Mouse (Mus musculus): ENCODE measurements at regions not wholly inside any gene's neighbourhood (a gene's known extent, or its start where the extent isn't known, plus 50 kb on each side); places are given as distances from the start of the nearest gene placed in this dataset.
"Not testable (repeated sequence)": the region's sequence is repeated elsewhere in the genome, so short reads cannot be mapped to it uniquely, and the experiment has no call there.

DNA sequence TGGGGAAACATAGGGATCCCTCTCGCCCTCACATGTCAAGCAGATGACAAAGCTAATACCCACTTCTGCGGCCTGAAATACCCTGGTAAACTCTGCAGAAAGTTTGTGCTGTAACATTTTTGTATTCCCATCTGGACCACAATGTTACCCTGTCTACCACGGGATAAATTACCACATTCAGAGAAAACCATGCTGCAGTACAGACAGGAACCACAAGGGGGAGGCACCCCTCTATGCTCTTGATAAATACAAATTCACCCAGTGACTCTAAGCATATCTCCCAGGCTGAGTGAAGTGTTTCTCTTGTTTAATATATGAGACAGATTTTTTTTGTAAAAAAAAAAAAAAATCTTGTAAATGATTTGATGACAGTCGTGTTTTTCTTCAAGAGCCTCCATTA lies 512.7 kb downstream of the Dad1 start:
- ATAC-seq (replicated peaks; ENCODE audit: poor library complexity, severe bottlenecking) = peak; percentile 66

DNA sequence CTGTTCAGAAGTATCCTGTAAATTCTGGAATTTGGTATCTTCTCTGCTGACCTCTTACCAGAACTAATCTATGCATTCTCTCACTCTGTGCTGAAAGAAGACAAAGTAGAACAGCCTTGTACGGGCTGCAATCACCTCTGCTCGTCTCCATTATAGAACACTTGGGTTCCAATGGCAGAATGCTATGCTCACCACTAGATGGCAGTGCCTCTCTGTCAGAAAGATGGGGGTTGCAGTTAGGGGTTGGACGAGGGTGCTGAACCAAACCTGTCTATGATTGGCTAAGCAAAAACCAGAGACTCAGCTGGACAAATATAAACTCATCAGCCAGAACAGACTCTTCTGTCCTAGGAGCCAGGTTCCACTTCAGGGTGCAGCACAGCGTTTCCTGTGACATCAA lies 515.9 kb downstream of the Dad1 start:
- ATAC-seq (replicated peaks; ENCODE audit: poor library complexity, severe bottlenecking) = peak; percentile 84

DNA sequence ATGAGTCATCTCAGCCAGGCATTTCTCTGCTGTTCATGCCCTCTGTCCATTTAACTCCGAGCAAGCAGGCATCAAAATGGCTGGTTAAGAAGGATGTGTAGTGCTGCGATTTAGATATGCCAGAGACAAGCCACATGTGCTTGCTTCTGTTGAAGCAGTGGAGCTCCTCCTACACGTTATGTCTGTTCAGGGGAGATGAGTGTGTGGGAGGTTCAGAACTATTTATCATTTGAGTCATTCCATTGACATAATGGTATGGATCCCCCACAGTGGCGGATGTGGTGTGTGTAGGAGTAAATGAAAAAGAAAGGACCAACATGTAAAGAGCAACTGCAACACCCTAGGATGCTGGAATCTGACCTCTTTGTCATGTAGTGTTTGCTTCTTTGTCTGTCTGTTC lies 517.6 kb downstream of the Dad1 start:
- not testable (repeated sequence) for ATAC-seq (replicated peaks; ENCODE audit: poor library complexity, severe bottlenecking)

DNA sequence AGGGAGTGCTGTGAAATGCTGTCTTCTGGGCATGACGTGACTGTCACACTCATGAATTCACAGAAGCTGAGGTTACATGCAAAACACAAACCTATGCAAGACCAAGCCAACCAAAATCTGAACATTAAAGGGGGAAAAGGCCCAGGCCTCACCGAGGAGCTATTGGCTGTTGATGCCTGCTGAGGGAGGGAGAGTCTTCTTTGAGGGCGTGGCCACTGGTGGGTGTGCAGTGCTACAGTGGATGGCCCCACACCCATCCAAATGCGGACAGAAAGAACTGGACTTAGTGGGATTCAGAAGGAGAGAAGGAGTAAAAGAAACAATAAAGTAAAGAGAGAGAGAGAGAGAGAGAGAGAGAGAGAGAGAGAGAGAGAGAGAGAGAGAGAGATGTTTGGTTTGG lies 522.3 kb downstream of the Dad1 start:
- not testable (repeated sequence) for ATAC-seq (replicated peaks; ENCODE audit: poor library complexity, severe bottlenecking)

DNA sequence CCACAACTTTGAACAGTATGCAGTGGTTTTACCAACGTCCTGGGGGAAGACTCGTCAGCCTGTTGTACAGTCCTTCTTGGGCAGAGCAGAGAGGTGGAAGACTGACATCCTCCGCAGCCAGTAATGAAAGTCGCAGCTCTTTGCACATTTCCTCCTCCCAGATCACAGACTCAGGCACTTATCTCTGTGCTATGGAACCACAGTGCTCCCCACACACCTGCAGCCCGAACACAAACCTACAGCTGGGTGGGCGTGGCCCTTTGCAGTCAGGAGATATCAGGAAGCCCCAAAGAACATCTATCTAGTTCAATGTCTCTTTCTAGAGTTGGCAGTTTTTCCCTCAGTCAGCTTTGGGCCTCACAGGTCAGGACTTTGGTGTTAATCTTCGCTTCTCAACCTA lies 524.0 kb downstream of the Dad1 start:
- ATAC-seq (replicated peaks; ENCODE audit: poor library complexity, severe bottlenecking) = not testable (repeated sequence)

DNA sequence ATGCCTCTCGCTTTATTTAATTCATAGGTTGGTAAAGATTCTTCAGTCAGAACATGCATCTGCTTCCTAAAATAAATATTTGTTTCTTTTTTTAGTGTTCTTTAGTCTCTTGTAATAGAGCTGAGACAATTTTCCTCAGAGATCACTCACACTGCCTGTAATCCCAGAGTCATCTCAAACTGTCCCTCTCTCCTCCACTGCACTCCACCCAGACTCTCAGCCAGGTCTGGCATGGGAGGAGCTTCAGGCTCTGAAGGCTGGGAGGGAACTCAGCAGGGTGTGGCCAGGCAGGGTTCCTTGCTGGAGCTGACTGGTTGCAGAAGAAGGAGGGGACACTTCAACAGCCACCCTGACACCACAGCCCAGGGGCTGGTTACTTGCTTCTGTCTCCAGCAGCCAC lies 524.8 kb downstream of the Dad1 start:
- not testable (repeated sequence) for ATAC-seq (replicated peaks; ENCODE audit: poor library complexity, severe bottlenecking)

DNA sequence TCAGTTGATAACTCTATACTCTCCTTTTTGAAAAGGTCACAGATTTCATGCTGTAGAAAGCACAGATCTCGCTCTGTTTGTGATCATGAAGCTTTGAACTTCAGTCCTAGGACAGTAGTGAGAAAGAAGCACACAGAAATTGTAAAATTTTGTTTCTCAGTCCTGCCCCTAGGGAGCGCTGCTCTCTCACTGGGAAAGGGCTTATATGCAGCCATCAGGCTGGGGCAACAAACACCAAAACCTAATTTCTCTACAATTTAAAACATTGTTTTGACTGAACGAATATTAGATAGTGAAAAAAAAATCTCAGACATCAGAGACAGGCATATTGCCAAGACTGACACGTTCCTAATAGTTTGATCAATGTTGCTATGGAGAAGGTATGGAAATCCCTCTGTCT lies 527.0 kb downstream of the Dad1 start:
- ATAC-seq (replicated peaks; ENCODE audit: poor library complexity, severe bottlenecking) = peak; percentile 58; the same call in 1 of the 2 replicates

DNA sequence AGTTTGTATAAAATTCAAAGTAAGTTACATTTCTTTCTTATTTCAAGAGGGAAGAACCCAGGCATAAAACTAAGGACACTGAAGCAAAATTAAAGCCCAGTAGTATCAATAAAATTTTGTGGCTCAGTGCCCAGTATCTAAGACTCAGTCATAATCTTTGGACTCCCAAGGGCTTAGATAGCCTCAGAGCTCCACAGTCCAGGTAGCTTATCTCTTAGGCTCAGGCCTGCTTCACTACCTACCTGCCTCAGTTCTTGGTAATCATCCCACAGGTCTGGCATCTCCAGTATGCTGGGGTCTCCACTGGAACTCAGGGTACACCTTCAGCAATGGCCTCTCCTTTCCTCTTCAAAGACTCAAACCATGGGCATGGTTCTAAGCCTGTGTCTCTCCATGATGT lies 530.3 kb downstream of the Dad1 start:
- ATAC-seq (replicated peaks; ENCODE audit: poor library complexity, severe bottlenecking) = not testable (repeated sequence)

DNA sequence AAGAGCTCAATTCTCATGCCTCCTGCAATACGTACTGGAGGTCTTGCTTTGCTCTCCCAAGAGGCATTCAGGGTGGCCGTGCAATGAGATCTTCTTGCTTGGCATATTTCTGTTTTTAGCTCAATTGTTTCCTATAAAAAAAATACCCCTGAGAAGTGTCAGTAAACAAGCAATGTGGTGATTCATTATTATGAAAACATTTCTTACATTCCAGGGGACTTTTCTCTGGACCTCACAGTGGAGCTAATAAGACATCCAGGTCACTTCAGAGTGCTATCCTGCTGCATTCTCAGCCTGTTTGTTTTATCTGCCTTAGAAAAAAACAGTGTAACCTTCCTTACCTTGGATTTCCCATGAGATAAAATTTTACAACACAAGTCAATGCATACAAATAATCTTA lies 532.0 kb downstream of the Dad1 start:
- not testable (repeated sequence) for ATAC-seq (replicated peaks; ENCODE audit: poor library complexity, severe bottlenecking)

DNA sequence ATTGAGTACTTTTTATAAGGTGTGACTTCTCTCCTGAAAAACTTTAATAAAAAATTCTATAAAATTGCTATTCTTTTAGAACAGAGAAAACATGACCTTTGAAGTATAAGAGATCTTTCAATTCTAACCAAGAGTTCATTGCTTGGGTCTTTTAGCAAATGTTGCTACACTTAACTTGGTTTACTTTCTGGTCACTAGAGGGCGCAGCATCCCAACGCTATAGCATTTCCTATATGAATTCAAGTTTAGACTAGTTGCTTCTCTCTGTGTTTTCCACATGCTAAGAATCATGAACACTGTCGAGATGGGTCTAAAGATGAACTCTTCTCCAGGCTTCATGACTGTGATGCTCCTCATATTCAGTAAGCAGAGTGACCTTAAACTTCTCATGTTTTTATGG lies 544.3 kb downstream of the Dad1 start:
- ATAC-seq (replicated peaks; ENCODE audit: poor library complexity, severe bottlenecking) = peak; percentile 73

DNA sequence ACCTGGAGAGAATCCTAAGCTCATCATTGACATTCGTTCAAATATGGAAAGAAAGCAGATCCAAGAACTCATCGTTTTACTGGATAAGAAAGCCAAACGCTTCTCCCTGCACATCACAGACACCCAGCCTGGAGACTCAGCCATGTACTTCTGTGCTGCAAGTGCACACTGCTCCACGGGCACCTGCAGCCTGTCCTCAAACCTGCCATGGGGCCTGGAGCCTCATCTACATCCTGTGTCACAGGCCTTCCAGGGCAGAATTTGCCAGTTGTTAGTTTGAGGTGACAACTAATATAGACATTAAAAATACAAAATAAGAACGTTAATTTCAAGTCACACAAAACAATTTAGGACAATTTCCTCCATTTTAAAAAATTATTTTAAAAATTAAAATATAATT lies 549.6 kb downstream of the Dad1 start:
- ATAC-seq (replicated peaks; ENCODE audit: poor library complexity, severe bottlenecking) = not testable (repeated sequence)

DNA sequence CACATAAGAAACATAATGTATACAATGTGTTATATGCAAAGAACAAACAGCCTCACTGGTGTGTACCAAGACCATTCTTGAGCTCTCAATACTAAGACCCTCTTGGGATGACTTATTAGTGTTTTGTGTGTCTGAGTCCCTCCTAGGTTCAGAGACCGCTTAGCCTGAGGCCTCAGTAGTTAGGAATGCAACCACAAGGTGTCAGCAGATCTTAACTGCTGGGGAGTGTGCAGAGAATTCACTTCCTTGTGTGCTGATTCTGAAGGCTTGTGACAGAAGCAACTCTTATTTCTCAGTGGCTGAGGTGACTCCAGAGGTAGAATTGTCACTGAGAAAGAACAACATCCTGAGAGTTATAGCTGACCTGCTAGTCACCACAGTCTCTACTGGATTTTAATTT lies 550.3 kb downstream of the Dad1 start:
- ATAC-seq (replicated peaks; ENCODE audit: poor library complexity, severe bottlenecking) = peak; percentile 25; the same call in 1 of the 2 replicates

DNA sequence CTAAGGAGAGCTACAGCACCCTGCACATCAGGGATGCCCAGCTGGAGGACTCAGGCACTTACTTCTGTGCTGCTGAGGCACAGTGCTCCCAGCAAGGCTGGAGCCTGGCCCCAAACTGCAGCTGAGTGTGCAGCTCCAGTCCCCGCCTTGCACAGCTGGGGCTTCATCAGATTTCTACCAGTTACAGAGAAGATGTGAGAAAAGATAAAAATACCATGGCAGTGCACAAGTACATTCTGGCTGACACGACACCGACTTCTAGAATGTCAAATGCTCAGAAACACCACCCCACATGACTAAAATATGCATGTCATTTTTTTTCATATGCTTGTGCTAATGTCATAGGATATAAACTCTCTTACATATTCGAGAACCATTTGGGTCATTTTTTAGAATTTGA lies 569.8 kb downstream of the Dad1 start:
- not testable (repeated sequence) for ATAC-seq (replicated peaks; ENCODE audit: poor library complexity, severe bottlenecking)

DNA sequence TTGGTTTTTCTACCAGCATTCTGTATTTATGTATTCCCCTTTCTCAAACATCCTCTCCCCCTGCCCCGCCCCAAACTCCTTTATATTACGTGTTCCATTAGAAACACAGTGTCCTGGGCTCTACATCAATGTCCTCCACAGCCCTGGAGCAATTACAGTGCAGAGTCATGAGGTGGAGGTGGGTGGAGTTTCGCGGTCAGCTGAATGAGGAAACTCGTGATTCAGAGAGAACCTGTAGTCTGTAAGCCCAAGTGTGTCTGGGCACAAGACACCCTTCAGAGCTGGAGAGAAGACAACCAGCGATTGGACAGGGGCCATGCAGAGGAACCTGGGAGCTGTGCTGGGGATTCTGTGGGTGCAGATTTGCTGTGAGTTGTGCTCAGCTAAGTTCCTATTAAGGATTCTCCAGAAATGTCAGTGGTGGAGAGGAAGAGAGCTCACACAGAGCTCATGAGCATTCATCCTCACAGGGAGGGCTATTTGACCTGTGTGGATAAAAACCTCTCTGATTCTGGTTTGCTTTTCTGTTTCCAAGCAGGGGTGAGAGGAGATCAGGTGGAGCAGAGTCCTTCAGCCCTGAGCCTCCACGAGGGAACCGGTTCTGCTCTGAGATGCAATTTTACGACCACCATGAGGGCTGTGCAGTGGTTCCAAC lies 570.4 kb downstream of the Dad1 start:
- peak; percentile 92 for ATAC-seq (replicated peaks; ENCODE audit: poor library complexity, severe bottlenecking)

DNA sequence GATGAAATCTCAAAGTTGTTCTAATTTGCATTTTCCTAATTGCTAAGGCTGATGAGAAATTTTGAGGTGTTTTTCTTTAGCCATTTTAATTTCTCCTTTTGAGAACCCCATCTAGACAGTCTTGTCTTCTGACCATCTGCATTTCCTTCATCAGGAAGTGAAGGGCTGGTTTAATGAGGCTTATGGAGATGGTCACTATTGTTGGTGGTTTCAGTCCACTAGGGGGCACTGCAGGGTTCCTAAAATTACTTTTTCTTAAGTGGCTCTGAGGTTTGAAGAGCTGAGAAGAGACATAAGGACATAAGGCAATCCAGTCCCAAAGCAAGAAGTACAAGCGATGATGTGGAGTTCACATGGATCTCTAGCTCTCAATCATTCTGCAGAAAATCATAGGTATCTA lies 571.2 kb downstream of the Dad1 start:
- peak; percentile 64 for ATAC-seq (replicated peaks; ENCODE audit: poor library complexity, severe bottlenecking)

DNA sequence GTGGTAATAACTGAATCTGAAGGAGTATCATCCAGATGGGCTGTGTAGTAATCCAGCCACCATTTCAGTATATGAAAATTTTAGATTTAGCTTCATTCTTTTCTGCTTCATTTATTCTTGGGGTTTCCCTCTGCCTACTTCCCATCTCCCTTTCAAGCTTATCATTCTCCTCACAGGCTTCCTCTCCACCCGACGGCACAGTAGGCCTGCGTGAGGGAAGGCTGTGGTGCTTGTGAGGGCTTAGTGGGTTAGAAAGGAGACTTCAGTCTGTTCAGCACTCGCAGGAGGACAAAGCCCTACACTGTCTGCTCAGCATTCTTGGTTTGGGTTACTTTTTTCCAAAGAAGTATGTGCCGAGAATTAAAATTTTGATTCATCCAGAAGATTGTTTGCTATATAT lies 572.6 kb downstream of the Dad1 start:
- ATAC-seq (replicated peaks; ENCODE audit: poor library complexity, severe bottlenecking) = not testable (repeated sequence)

DNA sequence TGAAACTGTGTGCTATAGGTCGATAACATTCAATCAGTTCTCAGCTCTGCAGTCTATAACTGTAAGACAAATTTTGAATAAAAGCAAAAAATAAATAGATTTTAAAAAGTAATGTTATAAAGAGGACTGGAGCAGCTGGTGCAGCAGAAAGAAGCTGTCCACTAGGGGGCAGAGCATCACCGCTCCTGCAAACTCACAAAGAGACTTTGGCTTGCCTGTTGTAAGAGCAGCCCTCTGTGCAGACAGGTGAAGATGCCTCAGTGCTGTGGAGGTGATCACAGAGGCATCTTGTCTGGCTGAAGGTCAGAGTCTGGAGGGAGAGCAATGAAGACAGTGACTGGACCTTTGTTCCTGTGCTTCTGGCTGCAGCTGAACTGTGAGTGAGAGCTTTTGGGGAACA lies 588.2 kb downstream of the Dad1 start:
- ATAC-seq (replicated peaks; ENCODE audit: poor library complexity, severe bottlenecking) = not testable (repeated sequence)

DNA sequence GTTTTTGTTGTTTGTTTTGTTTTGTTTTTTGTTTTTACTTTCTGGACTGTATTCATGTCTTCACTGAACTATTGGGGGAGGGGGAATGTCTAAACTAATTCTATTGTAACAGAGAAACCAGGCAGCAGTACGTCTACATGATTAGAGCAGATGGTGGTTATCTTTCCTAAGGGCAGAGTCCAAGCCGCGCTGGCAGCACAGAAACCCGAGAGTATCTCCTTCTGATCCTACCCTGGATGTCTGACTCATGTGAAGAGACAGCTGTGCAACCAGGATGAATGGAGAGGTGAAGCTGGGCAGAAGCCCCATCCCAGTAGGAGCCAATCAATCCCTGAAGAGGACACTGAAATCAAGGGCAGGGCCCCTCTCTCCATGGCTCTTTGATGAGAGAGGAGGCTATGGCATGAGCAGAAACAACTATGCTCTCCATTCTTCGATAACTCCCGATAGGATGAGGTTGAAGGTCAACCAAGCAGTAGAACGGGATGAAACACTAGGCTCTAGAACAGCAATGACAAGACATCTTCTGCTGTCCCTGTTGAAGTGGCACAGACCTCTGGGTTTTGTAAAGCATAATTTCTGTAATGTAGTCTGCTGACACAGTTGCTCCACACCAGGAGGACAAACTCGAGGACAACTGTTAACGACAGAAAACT lies 591.1 kb downstream of the Dad1 start:
- not testable (repeated sequence) for ATAC-seq (replicated peaks; ENCODE audit: poor library complexity, severe bottlenecking)

DNA sequence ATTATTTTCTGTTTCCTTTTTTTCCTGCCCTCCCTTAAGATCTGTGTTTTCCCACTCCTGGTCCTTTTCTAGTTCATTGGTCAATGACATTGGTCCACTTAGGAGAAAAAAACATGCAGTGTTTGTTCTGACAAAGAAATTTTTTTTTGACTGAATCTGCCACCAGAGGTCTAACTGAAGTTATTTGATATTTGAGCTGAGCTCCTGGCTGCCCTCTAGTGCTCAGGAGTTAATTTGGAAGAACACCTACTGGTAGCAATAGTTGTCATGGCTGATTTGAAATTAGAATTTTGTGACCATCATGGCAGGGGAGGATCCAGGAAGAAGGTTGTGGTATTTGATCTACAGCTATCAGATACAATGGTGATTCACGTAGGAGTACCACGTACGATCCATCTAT lies 599.2 kb downstream of the Dad1 start:
- not testable (repeated sequence) for ATAC-seq (replicated peaks; ENCODE audit: poor library complexity, severe bottlenecking)

DNA sequence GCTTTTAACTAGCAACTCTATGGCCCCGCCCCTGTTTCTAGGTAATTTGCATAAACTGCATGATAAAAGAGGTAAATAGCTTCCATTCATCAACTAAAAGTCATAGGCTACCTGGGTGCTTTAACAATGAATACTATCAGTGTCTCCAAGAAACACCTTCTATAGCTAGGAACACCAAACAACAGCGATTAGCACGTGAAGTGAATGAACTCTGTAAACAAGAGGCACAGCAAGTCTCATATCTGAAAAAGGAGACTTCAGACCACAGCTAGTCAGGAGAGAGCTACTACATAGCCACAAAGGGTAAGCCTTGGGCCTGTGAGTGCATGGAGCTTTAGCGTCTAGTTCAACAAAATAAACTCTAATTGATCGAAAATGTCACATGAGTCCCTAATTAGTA lies 602.8 kb downstream of the Dad1 start:
- not testable (repeated sequence) for ATAC-seq (replicated peaks; ENCODE audit: poor library complexity, severe bottlenecking)

DNA sequence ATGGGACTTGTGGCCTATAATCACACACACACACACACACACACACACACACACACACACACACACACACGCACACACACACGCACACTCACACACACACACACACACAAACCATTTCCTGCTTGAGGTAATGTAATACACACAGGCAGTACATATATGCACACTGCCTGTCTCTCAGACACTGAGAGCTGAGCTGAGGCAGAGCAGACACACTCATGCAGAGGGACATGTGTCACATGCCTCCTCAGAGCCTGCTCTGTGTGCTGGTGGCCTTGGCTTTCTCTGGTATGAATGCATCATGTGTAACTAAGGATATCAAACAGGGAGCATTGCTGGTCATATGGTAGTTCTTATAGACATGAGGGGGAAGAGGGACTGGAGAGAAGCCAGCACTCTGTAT lies 604.7 kb downstream of the Dad1 start:
- ATAC-seq (replicated peaks; ENCODE audit: poor library complexity, severe bottlenecking) = not testable (repeated sequence)

DNA sequence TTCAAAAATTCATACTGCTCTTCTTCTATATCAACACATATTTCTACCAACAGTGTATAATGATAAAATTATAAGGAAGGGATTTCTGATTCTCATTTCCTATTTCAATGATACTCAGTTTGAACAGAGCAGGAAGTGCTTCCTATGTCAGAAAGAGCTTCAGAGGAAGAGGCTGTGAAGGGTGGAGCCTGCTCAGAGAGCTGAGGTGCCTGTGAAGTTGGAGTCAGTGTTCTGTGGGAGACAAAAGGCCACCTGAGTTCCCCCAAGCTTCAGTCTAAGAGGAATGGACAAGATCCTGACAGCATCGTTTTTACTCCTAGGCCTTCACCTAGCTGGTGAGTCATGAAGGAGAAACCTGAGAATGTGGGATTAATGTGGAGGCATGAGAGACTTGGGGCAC lies 613.5 kb downstream of the Dad1 start:
- ATAC-seq (replicated peaks; ENCODE audit: poor library complexity, severe bottlenecking) = not testable (repeated sequence)

All from granulocyte monocyte progenitor cell, adult 5-6 weeks (primary cell).